Mouse (Mus musculus): ENCODE results near the gene Pcca. TPM values are rescaled to one million over a fixed set of nuclear protein-coding genes. Genes with fewer than 3 reads are reported as not detected.

Gene Pcca
- total RNA-seq, 2 experiments from 2014 or later = 2.9 to 12.6 TPM

DNA sequence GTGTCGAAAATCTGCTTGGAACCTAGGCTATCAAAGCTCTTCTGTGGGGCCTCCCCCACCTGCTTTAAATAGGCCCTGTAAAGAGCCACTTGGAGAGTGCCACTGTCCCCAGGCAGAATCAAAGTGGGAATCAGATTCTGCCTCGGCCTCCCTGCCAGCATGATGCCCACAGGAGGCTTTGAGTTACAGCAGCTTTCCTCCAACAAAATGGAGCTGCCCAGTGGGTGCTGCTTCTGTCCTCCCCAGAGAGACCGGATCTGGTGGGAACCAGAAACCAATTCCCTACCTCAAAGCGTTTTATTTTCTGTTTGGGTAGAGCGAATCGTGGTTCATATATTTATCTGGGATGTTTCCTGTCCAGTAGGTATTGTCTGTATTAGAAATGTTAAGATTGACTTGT, 341.5 kb downstream of the Pcca start:
- no peak for ATAC-seq (replicated peaks; ENCODE audit: low FRiP score, poor library complexity, severe bottlenecking)

DNA sequence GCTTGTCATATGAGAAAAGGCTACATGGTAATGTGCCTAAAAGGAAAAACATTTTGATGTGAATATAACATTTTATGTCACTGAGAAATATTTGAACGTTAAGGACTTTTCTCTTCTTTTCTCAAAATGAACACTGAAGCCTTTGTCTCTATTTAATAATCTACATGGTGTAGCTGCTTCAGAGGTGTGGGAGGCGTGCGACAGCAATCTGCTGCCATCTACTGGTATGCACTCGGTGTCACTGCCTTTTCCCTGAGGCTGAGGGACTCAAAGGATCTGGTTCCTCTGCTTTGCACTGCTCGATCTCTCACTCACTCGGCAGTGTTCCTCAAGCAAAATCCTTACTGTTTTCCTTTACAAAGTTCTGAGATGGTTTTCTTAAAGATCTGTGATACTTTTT, 342.0 kb downstream of the Pcca start:
- ATAC-seq (replicated peaks; ENCODE audit: low FRiP score, poor library complexity, severe bottlenecking) = no peak

DNA sequence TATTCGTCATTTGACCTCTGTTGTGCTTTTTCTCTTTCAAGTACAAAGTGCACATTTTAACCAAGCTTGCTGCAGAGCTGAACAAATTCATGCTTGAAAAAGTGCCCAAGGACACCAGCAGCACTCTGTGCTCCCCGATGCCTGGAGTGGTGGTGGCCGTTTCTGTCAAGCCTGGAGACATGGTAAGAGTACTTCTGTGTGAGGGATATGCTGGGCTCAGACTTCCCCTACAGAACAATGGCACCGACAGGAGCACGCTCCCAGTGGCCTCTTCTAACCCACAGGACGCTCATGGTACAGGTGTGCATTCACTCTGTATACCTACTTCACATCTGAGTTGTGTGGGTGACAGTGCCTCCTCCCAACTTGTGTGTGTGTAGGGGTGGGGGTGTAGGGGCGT, 342.6 kb downstream of the Pcca start:
- no peak for ATAC-seq (replicated peaks; ENCODE audit: low FRiP score, poor library complexity, severe bottlenecking)

DNA sequence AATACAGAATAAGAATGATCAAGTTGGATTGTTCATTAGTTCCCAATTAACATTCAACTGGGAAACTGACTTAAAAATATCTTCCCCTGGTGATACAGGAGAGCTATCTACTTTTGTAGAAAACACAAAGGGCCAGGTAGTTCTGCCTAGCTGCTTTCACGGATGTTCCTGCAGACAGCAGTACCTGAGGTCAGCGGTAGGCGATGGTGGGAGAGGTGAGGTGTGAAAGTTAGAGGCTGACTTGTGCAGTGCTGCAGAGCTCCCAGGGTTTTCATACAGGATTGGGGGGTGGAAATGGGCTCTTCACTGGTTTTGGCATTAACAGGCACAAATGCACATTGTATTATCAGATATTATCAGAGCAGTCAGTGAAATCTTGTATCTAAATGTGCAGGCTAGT, 343.7 kb downstream of the Pcca start:
- ATAC-seq (replicated peaks; ENCODE audit: low FRiP score, poor library complexity, severe bottlenecking) = no peak

DNA sequence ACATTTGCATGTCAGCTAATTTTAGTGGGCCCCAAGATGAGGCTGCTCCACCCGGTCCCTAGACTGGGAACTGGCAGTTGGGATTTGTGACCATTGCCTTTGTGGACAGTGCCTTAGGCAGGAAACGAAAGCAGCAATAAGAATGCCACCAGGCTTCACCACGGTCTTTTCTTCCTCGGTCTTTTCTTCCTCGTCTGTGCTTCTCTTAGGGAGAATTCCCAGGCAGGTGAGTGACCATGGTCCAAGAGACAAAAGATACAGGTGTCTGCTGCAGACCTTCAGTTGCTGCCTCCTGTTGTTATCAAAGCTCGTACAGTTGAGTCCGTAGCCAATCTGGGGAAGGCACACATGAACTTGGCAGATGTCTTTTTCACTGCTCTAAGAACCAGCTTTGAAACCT, 346.2 kb downstream of the Pcca start:
- ATAC-seq (replicated peaks; ENCODE audit: low FRiP score, poor library complexity, severe bottlenecking) = no peak

DNA sequence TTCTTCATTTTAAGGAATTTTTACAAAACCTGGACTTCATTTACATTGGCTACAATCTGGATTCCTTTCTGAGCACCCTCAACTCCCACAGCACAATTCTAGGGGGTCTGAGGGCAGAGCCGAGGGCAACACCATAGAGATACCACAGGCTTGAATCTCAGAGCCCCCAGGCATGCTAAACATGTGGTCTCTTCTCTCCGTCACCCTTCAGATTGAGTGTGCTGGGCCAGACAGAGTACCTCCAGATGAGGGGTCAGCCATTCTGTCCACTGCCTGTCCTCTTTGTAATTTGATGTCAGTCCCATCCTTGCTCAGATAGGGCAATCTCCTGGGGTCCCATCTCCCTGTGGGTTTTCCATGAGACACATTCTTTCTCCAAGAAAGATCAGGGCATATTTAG, 347.6 kb downstream of the Pcca start:
- no peak for ATAC-seq (replicated peaks; ENCODE audit: low FRiP score, poor library complexity, severe bottlenecking)

DNA sequence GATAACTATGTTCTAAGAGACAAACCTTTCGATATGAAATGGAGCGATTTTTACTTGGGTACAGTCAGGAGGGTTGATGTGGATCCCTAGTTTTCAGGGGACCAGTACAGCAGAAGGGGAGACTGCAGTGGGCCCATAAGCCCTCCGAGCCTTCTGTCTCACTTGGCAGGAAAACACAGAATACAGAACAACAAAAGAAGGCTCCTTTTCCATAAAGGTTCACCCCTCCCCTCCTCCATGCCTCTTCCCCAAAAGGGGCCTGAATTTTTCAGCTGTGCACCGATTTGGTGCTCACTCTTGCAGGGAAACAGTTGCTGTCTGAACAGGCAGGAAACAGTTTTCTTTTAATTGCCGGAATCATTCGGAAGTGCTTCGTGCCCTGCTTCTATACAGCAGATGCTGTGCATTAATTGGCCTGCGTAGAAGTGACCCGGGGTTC, 348.1 kb downstream of the Pcca start:
- no peak for ATAC-seq (replicated peaks; ENCODE audit: low FRiP score, poor library complexity, severe bottlenecking)

DNA sequence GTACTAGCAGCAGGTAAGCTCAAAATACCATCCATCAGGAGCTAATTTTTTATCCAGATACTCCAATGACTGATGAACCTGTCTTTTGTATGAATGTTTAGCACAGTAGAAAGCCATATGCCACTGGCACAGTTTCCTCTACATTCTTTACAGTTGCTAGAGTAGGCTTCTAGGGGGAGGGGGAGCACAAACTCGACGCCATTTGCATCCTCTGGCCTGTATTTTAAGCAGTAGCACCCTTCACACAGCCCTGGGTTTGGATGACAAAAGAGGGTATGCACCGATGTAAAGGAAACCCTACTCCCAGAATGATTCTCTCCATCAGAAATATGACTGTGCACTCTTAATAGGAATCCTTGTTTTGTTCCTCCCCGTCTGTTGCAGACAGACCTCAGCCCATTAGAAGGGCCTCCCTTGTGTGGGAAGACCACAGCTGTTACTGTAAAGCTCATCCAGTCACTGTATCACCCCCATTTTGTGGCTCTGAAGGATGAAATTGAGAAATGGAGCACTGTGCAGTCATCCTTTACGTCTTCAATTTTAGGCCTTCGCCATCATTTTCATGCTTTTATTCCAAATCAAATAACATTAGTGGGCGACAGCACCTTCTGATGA, 348.8 kb downstream of the Pcca start:
- no peak for ATAC-seq (replicated peaks; ENCODE audit: low FRiP score, poor library complexity, severe bottlenecking)

DNA sequence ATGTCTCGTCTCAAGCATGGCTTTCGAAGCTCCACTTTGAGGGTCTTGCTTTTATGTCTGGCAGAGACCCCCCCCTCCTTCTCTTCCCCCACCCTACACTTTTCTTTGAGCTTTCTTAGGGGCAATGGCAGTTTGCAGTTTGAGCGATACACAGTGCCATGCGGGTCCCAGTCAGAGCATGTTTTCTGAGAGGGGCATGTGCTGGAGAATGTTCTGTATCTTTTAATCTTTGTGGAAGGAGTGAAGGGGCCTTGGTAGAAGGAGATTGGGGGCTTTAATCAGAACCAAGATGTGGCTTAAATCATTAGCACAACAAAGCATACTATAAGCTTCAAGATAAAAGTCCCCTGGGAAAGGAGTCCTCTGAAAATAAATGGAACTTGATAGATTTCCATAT, 349.3 kb downstream of the Pcca start:
- no peak for ATAC-seq (replicated peaks; ENCODE audit: low FRiP score, poor library complexity, severe bottlenecking)

DNA sequence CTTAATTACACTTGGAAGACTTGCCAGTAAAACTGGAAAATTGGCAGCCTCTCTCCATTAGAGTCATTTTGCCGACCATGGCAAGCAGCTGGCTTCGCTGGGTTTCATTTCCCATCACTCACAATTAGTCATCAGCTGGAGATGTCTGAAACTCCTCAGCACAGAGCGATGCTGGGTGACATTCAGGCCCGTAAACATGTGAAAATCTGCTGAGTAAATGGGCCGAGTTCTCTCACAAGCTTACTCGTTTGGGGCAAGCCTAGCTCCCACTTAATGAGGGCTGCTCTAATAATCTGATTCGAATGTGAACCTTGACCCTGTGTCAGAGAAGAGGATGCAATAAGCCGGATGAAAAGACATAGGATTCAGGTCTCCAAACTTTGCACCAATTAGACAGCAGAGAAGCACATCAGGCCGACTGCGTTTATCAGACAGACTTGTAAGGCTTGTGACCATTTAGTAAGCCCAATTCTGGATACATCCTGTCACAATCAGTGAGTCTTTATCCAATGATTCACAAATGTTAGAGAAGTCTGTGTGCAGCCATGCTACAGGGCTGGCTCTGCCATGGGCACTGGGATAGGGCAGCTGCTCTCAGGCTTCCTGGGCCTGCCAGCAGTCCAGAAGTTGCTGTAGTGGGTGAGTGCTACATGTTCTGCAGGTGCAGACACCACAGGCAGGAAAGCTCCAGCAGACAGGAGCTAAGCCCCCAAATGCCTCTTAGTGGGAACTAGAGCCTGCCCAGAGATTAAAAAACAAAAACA, 349.9 kb downstream of the Pcca start:
- no peak for ATAC-seq (replicated peaks; ENCODE audit: low FRiP score, poor library complexity, severe bottlenecking)

DNA sequence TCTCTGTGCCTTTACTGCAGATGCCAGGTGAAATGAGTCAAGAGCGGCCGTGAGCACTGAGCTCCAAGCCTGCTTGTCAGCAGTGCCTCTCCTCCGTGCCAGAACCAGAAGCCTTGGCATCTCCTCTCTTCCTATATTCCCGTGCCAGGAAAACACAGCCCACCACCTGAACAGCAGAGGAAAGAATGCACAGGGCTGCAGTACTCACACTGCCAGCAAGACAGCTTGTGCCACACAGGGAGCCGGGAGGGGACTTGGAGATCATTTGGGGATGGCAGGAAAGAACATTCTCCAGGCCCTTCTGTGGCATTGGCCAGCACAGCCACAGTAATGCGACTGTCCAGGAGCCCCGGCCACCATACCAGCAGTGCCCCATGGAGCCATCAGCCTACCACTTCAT, 351.8 kb downstream of the Pcca start:
- no peak for ATAC-seq (replicated peaks; ENCODE audit: low FRiP score, poor library complexity, severe bottlenecking)

DNA sequence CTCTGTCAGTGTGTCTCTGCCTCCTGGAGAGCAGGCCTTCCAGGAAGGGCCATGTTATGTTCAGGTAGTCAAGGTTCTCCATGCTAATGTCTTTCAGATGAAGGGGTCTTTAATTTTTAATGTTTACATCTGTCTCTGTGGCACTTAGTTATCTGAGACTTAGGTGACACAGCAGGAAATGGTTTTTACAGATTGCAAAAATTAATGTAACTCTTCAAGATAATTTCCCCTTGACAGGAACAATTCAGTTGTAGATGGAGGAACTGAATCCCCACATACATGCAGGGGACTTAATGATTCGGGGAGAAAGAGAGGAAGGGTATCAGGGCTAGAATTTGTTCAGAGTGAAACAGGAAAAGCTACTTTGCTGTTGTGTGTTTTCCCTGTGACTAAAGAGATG, 353.2 kb downstream of the Pcca start:
- ATAC-seq (replicated peaks; ENCODE audit: low FRiP score, poor library complexity, severe bottlenecking) = no peak

DNA sequence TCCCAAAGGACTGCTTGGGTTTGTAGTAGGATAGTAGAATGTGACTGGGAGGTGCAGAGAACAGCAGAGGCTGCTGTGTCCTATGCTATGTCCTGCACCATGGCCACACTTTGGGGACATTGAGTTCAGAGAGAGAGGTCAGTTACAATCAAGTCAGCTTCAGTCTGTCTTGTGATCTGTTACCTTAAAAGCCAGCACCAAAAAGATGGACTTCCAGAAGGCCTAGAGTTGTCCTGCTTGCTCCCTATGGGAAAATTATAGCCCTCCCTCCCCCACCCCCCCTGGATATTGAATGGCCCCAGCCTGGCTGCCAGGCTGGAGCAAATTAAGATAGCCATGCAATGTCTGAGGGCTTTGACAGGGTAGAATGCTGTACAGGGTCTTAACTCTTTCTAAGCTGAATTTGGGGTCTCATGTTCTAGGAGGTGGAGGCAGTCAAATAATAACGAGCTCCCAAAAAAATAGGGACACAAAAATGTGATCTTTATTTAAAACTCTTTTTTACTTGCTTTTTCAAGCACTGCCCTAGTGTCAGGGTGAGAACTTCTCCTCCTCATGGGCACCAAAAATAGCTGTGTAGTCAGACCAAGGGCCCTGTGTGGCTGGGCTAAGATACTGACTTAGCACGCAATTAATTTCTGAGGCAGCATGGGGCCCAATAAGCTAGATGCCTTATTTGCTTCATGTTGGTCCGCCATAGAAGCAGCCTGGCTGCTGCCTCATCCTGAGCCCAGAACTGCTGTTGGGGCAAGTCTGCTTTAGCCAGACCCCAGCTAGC, 353.8 kb downstream of the Pcca start:
- no peak for ATAC-seq (replicated peaks; ENCODE audit: low FRiP score, poor library complexity, severe bottlenecking)

DNA sequence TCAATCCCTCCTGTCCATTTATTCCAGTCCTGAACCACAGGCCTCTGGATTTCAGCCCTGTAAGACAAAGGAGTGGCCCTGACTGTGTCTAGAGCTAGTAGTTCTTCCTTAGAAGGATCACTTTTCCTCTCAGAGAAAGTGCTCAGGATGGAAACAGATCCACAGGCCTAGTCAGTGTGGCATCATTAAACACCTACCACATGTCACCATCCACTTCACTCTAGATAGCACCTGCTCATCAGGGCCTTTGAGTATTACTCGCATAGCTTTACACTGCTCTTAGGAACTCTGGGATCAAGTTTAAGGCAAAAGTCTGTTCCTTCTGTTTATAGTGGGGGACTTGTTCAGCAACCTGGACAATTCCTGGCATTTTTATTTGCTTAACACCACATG, 354.4 kb downstream of the Pcca start:
- ATAC-seq (replicated peaks; ENCODE audit: low FRiP score, poor library complexity, severe bottlenecking) = no peak

DNA sequence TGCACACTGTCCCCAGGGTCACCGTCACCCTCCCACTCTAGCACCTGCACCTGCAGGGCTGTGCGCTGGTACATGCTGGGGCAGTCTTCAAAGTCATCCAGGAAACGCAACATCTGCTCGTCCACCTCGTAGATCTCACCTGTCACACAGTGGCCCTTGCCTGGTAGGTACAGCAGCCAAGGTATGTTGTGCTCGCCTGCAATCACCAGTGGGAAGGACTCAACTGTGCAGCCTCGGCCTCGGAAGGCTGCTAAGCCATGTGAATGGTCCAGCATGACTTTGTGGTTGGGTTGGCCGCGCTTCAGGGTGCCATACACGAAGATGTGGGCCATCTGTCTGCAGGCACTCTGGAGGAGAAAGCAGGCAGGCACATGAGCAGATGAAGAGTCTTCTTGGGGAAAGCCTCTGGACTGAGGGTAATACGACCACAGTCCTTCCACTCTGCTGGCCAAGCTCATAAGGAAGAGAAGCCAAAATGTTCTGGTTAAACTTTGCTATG, 357.4 kb downstream of the Pcca start:
- ATAC-seq (replicated peaks; ENCODE audit: low FRiP score, poor library complexity, severe bottlenecking) = no peak

DNA sequence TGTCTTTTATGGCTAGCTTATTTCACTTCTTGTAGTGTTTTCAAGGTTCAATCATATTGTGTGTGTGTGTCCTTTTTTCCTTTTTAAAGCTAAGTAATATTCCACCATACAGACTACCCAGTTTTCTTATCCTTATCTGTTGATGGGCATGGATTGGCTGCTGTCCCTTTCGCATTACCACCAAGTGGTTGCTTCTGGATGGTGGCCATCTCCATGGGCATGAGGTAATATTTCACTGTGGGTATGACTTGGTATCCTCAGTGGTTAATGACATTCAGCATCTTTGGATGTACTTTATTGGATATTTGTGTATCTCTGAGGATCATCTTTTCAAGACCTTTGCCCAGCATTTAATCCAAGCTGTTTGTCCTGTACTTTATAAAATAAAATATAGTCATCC, 362.0 kb downstream of the Pcca start:
- no peak for ATAC-seq (replicated peaks; ENCODE audit: low FRiP score, poor library complexity, severe bottlenecking)

DNA sequence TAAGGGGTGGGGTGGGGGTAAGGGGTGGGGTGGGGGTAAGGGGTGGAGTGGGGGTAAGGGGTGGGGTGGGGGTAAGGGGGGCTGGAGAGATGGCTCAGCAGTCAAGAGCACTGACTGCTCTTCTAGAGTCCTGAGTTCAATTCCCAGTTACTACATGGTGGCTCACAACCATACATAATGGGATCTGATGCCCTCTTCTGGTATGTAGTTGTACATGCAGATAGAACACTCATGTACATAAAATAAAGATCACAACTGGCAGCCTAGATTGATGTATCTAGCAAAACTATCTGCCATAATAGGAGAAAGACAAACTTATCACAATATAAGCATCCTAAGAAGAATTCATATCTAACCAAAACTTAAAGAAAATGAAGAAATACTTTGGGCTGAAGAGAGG, 364.4 kb downstream of the Pcca start:
- no peak for ATAC-seq (replicated peaks; ENCODE audit: low FRiP score, poor library complexity, severe bottlenecking)

DNA sequence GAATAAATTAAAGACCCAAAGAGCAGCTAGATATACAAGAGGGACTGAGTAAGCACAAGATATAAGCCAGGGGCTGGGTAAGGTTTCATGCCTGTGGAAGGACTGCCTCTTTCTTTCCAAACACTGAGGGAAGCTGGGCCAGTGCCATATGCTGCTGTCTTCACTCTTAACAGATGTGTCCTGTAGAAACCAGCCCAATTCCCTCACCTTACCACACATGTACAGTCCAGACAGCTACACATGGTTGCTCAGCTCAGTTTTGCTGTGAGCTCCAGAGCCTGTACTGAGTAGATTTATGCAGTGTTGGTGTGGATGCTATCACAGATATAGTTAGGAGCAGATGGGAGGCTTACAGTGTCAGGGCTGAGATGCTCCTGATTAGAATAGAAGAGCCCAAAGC, 366.6 kb downstream of the Pcca start:
- ATAC-seq (replicated peaks; ENCODE audit: low FRiP score, poor library complexity, severe bottlenecking) = no peak

DNA sequence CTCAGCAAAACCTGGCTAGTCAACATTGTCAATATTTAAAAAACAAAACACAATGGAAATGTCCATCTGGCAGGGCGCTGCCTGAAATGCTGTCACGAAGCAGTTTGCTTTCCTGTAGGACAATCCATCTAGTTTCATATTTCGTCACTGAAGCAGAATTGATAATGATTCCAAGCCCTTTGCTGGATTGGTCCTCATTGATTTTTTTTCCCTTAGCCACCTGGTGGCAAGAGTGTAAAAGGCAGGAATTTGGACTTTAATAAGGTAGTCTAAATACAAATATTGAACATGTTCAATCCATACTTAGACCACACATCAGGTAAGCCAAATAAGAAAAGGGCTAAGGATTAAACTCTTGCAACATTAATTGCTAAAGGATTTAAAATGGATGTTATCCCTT, 367.1 kb downstream of the Pcca start:
- ATAC-seq (replicated peaks; ENCODE audit: low FRiP score, poor library complexity, severe bottlenecking) = no peak

DNA sequence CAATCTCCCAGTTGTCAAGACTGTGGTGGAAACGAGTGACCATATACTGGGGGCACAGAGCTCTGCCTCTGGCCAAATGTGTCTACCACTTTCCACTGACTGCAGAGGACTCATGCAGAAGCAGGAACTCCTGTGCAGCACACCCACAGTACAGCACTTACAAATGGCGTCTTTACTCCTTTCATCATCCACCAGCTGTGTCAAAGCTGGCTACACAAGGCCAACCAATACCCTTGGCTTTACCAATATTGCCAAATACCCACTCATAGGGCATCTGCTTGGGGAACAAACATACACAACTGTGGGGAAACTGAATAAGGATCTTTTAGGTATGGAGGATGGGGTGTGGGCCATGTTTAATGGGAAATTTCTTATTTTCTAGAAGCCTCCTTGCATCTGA, 367.6 kb downstream of the Pcca start:
- no peak for ATAC-seq (replicated peaks; ENCODE audit: low FRiP score, poor library complexity, severe bottlenecking)

DNA sequence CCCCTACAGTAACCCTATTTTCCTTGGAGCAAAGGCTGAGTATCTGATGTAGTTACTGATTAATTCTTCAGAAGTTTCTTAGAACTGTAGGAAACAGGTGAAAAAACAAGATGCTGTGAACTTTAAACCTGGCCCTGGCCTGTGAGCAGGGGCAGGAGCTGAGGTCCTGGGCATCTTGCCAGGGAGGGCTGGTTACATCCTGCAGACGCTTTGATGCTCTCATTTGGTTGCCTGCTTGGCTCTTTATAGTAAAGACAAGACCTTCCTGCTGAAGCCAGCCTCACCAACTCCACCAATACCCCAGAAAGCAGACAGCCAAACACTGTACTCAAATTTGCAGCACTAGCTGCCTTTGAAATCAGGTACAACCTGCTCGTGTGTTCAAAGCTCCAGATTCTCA, 368.0 kb downstream of the Pcca start:
- no peak for ATAC-seq (replicated peaks; ENCODE audit: low FRiP score, poor library complexity, severe bottlenecking)
